Mouse (Mus musculus) erythroblast, embryonic 14.5 days (primary cell): ENCODE results near the gene Tspan3. TPM values are rescaled to one million over a fixed set of nuclear protein-coding genes. Genes with fewer than 3 reads are reported as not detected.

ENCODE experiments used
- H3K27me3 ChIP-seq: 2 replicates; pipeline ENCODE4 v1.6.1; 2012; ENCODE audit warnings: inconsistent platforms; ENCODE audit not compliant: control insufficient read depth
- H3K36me3 ChIP-seq: 2 replicates; pipeline ENCODE4 v1.6.1; 2012; ENCODE audit warnings: mild to moderate bottlenecking, inconsistent platforms; ENCODE audit not compliant: control insufficient read depth
- H3K4me1 ChIP-seq: 2 replicates; pipeline ENCODE4 v1.6.1; 2012; ENCODE audit warnings: inconsistent platforms; ENCODE audit not compliant: control insufficient read depth
- H3K4me3 ChIP-seq: replicated peaks from 2 replicates; pipeline ENCODE3; 2012; ENCODE audit warnings: moderate library complexity, mild to moderate bottlenecking, inconsistent platforms
- H3K9me3 ChIP-seq: 2 replicates; pipeline ENCODE4 v1.6.1; 2012; ENCODE audit warnings: low read length, inconsistent platforms, mixed read lengths; ENCODE audit not compliant: control insufficient read depth
- GATA1 ChIP-seq: IDR thresholded peaks from 2 replicates; pipeline ENCODE4 v1.6.1; 2012; ENCODE audit warnings: low read length, inconsistent platforms, mixed read lengths
- TAL1 ChIP-seq: IDR thresholded peaks from 3 replicates; pipeline ENCODE4 v1.6.1; 2012; ENCODE audit warnings: low read length, inconsistent platforms, mixed read lengths
- polyA plus RNA-seq: library from polyadenylated mRNA; stranded (reverse); fragments of >175 nt; gene quantifications from 2 replicates; pipeline ENCODE4 v1.2.3, GENCODE M21; 2012

Gene Tspan3
- polyA plus RNA-seq, 1 experiment: 0.20 TPM

GRCm38 (mm10) chr9:56141776-56142175 is 23.5 kb downstream of the Tspan3 start:
- H3K9me3 ChIP-seq: no peaks in the 10 kb centered on the region
- no peak overlapping the region for H3K4me3 ChIP-seq
- peaks cover 11% of the 10 kb centered on the region for H3K36me3 ChIP-seq
- no peaks in the 10 kb centered on the region for H3K27me3 ChIP-seq
- H3K4me1 ChIP-seq: peaks cover 3% of the 10 kb centered on the region; the same call in 1 of the 2 replicates
- TF ChIP-seq GATA1 (no peak), TAL1 (no peak)

DNA sequence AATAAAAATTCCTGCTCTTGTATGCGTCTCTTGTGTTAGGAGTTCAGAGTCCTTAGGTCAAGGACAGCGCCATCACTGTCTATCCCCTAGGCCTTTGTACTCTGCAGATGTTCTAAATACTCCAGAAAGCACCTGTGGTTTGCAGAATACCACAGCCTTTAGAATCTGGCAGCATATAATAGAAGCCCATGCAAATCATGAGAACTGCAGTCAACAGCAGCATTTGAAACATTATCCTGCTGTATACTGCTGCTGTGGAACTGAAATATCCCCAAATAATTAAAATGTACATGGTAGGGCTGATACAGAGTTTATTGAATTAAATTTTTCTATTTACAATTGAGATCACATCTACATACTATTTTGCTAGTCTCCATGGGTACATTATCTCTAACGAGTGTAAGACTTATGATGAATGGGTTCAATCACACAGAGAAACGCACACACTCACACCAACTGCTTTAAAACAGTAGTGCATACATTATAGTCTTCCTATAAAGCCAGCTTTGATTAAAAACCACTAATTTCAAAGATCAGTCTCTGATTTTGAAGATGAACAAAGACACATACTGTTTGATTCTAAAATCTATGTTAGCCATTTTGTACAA is 29.6 kb downstream of the Tspan3 start:
- TF ChIP-seq TAL1: no peak
- TF ChIP-seq GATA1: no peak
- Histone ChIP-seq H3K27me3 (no peaks in the 10 kb centered on the region), H3K36me3 (peaks cover 11% of the 10 kb centered on the region), H3K4me1 (peaks cover 3% of the 10 kb centered on the region; the same call in 1 of the 2 replicates), H3K4me3 (no peak overlapping the region), H3K9me3 (no peaks in the 10 kb centered on the region)

- H3K27me3 ChIP-seq: no peaks in the 10 kb centered on the region
- no peaks in the 10 kb centered on the region for H3K9me3 ChIP-seq
- H3K4me1 ChIP-seq: peaks cover 3% of the 10 kb centered on the region; the same call in 1 of the 2 replicates
- no peak overlapping the region for H3K4me3 ChIP-seq
- H3K36me3 ChIP-seq: peaks cover 11% of the 10 kb centered on the region
- TF ChIP-seq TAL1 (no peak), GATA1 (no peak)
Observed at GRCm38 (mm10) chr9:56134614-56135013, 30.7 kb downstream of the Tspan3 start.

DNA sequence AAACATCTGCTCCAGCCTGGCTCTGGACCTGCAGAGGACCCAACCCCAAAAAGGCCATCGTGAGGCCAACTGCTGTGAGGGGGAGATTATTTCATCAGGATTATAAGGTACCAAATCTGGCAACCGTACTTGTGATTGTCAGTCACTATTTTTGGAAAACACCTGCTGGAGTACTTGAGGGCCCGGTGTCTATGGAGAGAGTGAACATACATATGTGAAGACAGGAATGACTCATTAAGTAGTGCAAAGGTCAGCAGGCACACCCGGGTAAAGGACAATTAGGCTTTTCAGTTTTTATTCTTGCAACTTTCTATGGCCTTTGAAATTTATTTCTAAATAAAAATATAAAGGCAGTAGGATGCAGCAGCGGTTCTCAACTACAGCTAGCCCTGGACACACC is 31.3 kb downstream of the Tspan3 start:
- Histone ChIP-seq H3K4me3 (no peak overlapping the region), H3K4me1 (peaks cover 3% of the 10 kb centered on the region; the same call in 1 of the 2 replicates), H3K9me3 (no peaks in the 10 kb centered on the region), H3K27me3 (no peaks in the 10 kb centered on the region), H3K36me3 (peaks cover 14% of the 10 kb centered on the region)
- TF ChIP-seq GATA1 (no peak), TAL1 (no peak)

DNA sequence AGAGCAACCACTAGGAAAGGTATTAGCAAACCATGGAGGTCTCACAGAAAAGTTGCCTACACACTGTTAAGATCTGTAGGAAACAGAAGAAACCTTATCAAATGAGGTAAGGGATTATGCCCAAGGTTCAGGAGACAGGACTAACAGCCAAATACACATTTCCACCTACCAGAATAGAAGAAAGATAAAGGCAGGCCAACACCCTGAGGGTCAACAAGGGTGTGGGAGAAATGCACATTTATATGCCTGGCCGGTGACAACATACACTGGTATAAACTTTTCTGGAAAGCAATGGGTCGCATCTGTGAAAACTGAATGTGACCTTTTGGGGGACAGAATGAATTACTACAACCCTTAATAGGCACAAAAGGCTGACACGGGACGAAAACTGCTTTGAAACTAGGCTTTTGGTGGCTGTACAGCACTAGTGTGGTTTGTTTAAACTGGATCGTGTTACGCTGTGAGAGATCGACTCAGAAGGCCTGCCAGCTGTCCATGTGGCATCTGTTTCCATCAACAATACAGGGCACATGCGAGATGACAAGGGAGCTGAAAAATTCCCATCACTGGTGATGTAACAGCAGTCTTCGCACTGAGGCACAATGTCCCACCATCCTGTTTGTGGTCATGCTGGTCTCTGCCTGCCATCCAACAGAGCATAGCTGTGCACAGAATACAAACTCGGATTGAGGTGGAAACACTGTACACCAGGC is 33.3 kb downstream of the Tspan3 start:
- Histone ChIP-seq H3K4me1 (peaks cover 6% of the 10 kb centered on the region), H3K36me3 (peaks cover 14% of the 10 kb centered on the region), H3K9me3 (no peaks in the 10 kb centered on the region), H3K4me3 (no peak overlapping the region), H3K27me3 (no peaks in the 10 kb centered on the region)
- TF ChIP-seq TAL1: no peak
- TF ChIP-seq GATA1: no peak

GRCm38 (mm10) chr9:56130536-56130935 is 34.7 kb downstream of the Tspan3 start:
- no peak for TF ChIP-seq TAL1
- TF ChIP-seq GATA1: no peak
- peaks cover 9% of the 10 kb centered on the region for H3K4me1 ChIP-seq
- H3K9me3 ChIP-seq: no peaks in the 10 kb centered on the region
- H3K27me3 ChIP-seq: no peaks in the 10 kb centered on the region
- peaks cover 9% of the 10 kb centered on the region for H3K36me3 ChIP-seq
- H3K4me3 ChIP-seq: no peak overlapping the region

- no peaks in the 10 kb centered on the region for H3K27me3 ChIP-seq
- peaks cover 9% of the 10 kb centered on the region for H3K4me1 ChIP-seq
- TF ChIP-seq GATA1: no peak
- no peak for TF ChIP-seq TAL1
- H3K4me3 ChIP-seq: no peak overlapping the region
- H3K36me3 ChIP-seq: peaks cover 9% of the 10 kb centered on the region
- H3K9me3 ChIP-seq: no peaks in the 10 kb centered on the region
Observed at GRCm38 (mm10) chr9:56129951-56130350, 35.3 kb downstream of the Tspan3 start.

DNA sequence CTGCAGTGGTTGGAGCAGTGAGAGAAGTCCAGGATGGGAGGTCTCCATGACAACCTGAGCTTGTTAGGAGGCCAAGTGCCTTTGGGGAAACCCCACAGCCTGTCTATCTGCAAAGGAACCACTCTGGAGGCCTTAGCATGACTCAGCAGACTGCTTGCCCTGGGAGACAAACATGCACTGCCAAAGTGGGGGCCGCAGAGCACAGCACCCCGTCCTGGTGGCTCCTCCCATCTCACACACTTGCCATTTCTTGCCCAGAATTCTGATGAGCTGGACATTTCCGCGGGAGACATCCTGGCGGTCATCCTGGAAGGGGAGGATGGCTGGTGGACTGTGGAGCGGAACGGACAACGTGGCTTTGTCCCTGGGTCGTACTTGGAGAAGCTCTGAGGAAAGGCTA is 36.9 kb downstream of the Tspan3 start:
- no peaks in the 10 kb centered on the region for H3K9me3 ChIP-seq
- no peaks in the 10 kb centered on the region for H3K27me3 ChIP-seq
- TF ChIP-seq TAL1: no peak
- no peak for TF ChIP-seq GATA1

GRCm38 (mm10) chr9:56126453-56127173 is 38.7 kb downstream of the Tspan3 start:
- Histone ChIP-seq H3K9me3 (no peaks in the 10 kb centered on the region), H3K27me3 (no peaks in the 10 kb centered on the region), H3K4me1 (peaks cover 9% of the 10 kb centered on the region), H3K36me3 (peaks cover 3% of the 10 kb centered on the region), H3K4me3 (no peak overlapping the region)
- no peak for TF ChIP-seq TAL1
- no peak for TF ChIP-seq GATA1

More for the DNA sequence above, 36.9 kb downstream of the Tspan3 start:
- no peak overlapping the region for H3K4me3 ChIP-seq
- H3K4me1 ChIP-seq: peaks cover 9% of the 10 kb centered on the region
- peaks cover 3% of the 10 kb centered on the region for H3K36me3 ChIP-seq
